Mouse (Mus musculus): Measurements from ENCODE around the gene Armc3. TPM values are rescaled to one million over a fixed set of nuclear protein-coding genes. Genes with fewer than 3 reads are reported as not detected.

The Armc3 gene
- total RNA-seq (2021), result not detected
- long read RNA-seq, experiment 1, result 0 reads
- long read RNA-seq, experiment 2, result 0 reads

- intact Hi-C loops (cut with DNase I), result no loop called here
- peak; percentile 43 to 49 for DNase-seq
Observed at GRCm38 (mm10) chr2:19198452-19199365, at the start of gene Armc3. Gene Armc3, plus strand, starts transcription at chr2:19199302.

GRCm38 (mm10) chr2:19152687-19153086 lies 46.4 kb upstream of the Armc3 start:
- DNase-seq, result no peak
- intact Hi-C loops (cut with DNase I), result no loop called here

- intact Hi-C loops (cut with DNase I), result loop anchor here (5.0 kb wide), 1 partner anchor 284 kb away; no protein-coding TSS in a partner anchor
- DNase-seq, result peak in 1 of 2 experiments; percentile 21
Observed at GRCm38 (mm10) chr2:19156176-19156575, 42.9 kb upstream of the Armc3 start.

GRCm38 (mm10) chr2:19159539-19159938 lies 39.6 kb upstream of the Armc3 start:
- intact Hi-C loops (cut with DNase I), result loop anchor here (5.0 kb wide), 1 partner anchor 287 kb away; no protein-coding TSS in a partner anchor
- DNase-seq, result no peak

GRCm38 (mm10) chr2:19160368-19161114 lies 38.6 kb upstream of the Armc3 start:
- DNase-seq, result no peak
- intact Hi-C loops (cut with DNase I), result no loop called here

- DNase-seq, result no peak
Observed at GRCm38 (mm10) chr2:19164234-19164633, 34.9 kb upstream of the Armc3 start.

GRCm38 (mm10) chr2:19176827-19177236 lies 22.3 kb upstream of the Armc3 start:
- no peak for DNase-seq
- intact Hi-C loops (cut with DNase I), result no loop called here

More at GRCm38 (mm10) chr2:19164234-19164633, 34.9 kb upstream of the Armc3 start:
- intact Hi-C loops (cut with DNase I), result no loop called here

GRCm38 (mm10) chr2:19199366-19199853 lies 308 bp downstream of the Armc3 start:
- intact Hi-C loops (cut with DNase I), result no loop called here
- DNase-seq, result no peak

- intact Hi-C loops (cut with DNase I), result no loop called here
- no peak for DNase-seq
Observed at GRCm38 (mm10) chr2:19200112-19200511, 1.0 kb downstream of the Armc3 start.

GRCm38 (mm10) chr2:19201682-19202081 lies 2.6 kb downstream of the Armc3 start:
- intact Hi-C loops (cut with DNase I), result no loop called here
- DNase-seq, result no peak

- DNase-seq, result no peak
- intact Hi-C loops (cut with DNase I), result no loop called here
Observed at GRCm38 (mm10) chr2:19234305-19234704, 35.2 kb downstream of the Armc3 start.

GRCm38 (mm10) chr2:19235193-19235592 lies 36.1 kb downstream of the Armc3 start:
- intact Hi-C loops (cut with DNase I), result no loop called here
- DNase-seq, result no peak

GRCm38 (mm10) chr2:19235614-19236013 lies 36.5 kb downstream of the Armc3 start:
- intact Hi-C loops (cut with DNase I), result no loop called here

GRCm38 (mm10) chr2:19238771-19239170 lies 39.7 kb downstream of the Armc3 start:
- intact Hi-C loops (cut with DNase I), result no loop called here

More at GRCm38 (mm10) chr2:19235614-19236013, 36.5 kb downstream of the Armc3 start:
- no peak for DNase-seq

GRCm38 (mm10) chr2:19249611-19250010 lies 50.5 kb downstream of the Armc3 start:
- intact Hi-C loops (cut with DNase I), result no loop called here
- no peak for DNase-seq

More at GRCm38 (mm10) chr2:19238771-19239170, 39.7 kb downstream of the Armc3 start:
- no peak for DNase-seq

GRCm38 (mm10) chr2:19255037-19255436 lies 55.9 kb downstream of the Armc3 start:
- DNase-seq, result no peak
- intact Hi-C loops (cut with DNase I), result no loop called here

GRCm38 (mm10) chr2:19257255-19257654 lies 58.2 kb downstream of the Armc3 start:
- no peak for DNase-seq
- intact Hi-C loops (cut with DNase I), result no loop called here

- intact Hi-C loops (cut with DNase I), result no loop called here
Observed at GRCm38 (mm10) chr2:19260399-19260798, 61.3 kb downstream of the Armc3 start.

GRCm38 (mm10) chr2:19263375-19263774 lies 64.3 kb downstream of the Armc3 start:
- no peak for DNase-seq
- intact Hi-C loops (cut with DNase I), result no loop called here

More at GRCm38 (mm10) chr2:19260399-19260798, 61.3 kb downstream of the Armc3 start:
- no peak for DNase-seq

- intact Hi-C loops (cut with DNase I), result no loop called here
- DNase-seq, result no peak
Observed at GRCm38 (mm10) chr2:19265834-19266233, 66.7 kb downstream of the Armc3 start.

- no peak for DNase-seq
- intact Hi-C loops (cut with DNase I), result no loop called here
Observed at GRCm38 (mm10) chr2:19267396-19267795, 68.3 kb downstream of the Armc3 start.
